Mouse (Mus musculus) brain, embryonic 14.5 days (tissue): Measurements from ENCODE around the gene Togaram2.

ENCODE experiments used
- CTCF ChIP-seq: fragments of 200-500 bp; IDR thresholded peaks from 2 replicates; pipeline ENCODE4 v1.5.1; 2012; ENCODE audit warnings: inconsistent platforms, mild to moderate bottlenecking, moderate library complexity, borderline replicate concordance; ENCODE audit not compliant: insufficient read depth, insufficient read length; ENCODE audit errors: extremely low read depth
- POLR2A ChIP-seq: fragments of 200-500 bp; IDR thresholded peaks from 2 replicates; pipeline ENCODE4 v1.6.1; 2012; ENCODE audit warnings: mild to moderate bottlenecking, inconsistent platforms, borderline replicate concordance; ENCODE audit not compliant: poor library complexity, insufficient read depth, insufficient read length, severe bottlenecking; ENCODE audit errors: extremely low read depth

DNA sequence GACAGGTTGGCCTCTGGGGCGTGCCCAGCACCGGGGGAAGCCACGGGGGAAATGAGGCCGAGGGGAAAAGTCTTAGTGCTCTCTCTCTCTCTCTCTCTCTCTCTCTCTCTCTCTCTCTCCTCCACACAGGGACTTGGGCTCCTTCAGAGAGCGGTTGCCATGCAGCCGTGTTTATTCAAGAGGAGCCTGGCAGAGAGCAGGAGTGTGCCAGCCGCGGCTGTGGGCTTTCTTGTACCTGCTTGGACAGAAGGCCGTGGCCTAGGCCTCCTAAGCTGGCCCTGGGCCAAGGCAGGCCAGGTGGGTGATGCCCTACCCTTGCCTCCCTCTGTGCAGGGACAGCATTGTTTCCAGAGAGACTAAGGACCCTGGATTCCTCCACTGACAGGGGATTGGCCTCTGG is at the start of gene Togaram2:
- no peak for TF ChIP-seq POLR2A
- TF ChIP-seq CTCF = no peak
